9 mouse cellular contexts compared by ENCODE assay signal in genomic region chr17:27106745-27107144, GRCm38 (mm10). TPM values are rescaled to one million over a fixed set of nuclear protein-coding genes. Genes with fewer than 3 reads are reported as not detected.
DNase-seq lines count a peak whose midpoint lies in the region; ATAC-seq and TF ChIP-seq lines count a peak whose summit lies in the region.
"Had no signal": no experiment of that assay in that cellular context is flagged by ENCODE, and none has a peak within 500 bp of the region (broad histone marks: within the 10 kb centered on the region; RNA-seq: fewer than 3 reads in every experiment).

No protein-coding gene starts in this region.

- DNase-seq in kidney, postnatal 0 days (ENCODE audit: low spot score) = peak; percentile 49
- DNase-seq in kidney, adult 8-10 months = no peak
- peak; percentile 36 for DNase-seq in mesoderm, embryonic 11.5 days (ENCODE audit: low read depth, low spot score)
- no peak for DNase-seq in layer of hippocampus, adult 11-12 months (ENCODE audit: low spot score)
- DNase-seq: adrenal gland, adult 2 months had no signal

- 87% methylated on average over 9 of the region's 9 CpGs for WGBS in kidney, postnatal 0 days

- no peak overlapping the region for H3K9ac ChIP-seq in kidney, postnatal 0 days (ENCODE audit: low read depth, low read length)
- H3K9ac ChIP-seq: lung, embryonic 15.5 days had no signal

- H3K9me3 ChIP-seq in kidney, postnatal 0 days (replicated peaks; ENCODE audit: low read length) = no peaks in the 10 kb centered on the region
- no peaks in the 10 kb centered on the region for H3K9me3 ChIP-seq in E14TG2a.4 (ENCODE audit: low read length)
- H3K9me3 ChIP-seq: lung, embryonic 15.5 days had no signal

- no peak overlapping the region for H3K4me2 ChIP-seq in kidney, postnatal 0 days (ENCODE audit: low read length)
- H3K4me2 ChIP-seq: lung, embryonic 15.5 days had no signal

- no peak overlapping the region for H3K27ac ChIP-seq in kidney, postnatal 0 days
- H3K27ac ChIP-seq in bone marrow macrophage, adult 2 months (ENCODE audit: insufficient read depth, low read depth, low read length) = no peak overlapping the region
- H3K27ac ChIP-seq: lung, embryonic 15.5 days had no signal

- no peak overlapping the region for H3K4me3 ChIP-seq in kidney, postnatal 0 days (replicated peaks; ENCODE audit: low read depth, low read length)
- no peak overlapping the region for H3K4me3 ChIP-seq in E14TG2a.4 (replicated peaks; ENCODE audit: low read length)
- H3K4me3 ChIP-seq in bone marrow macrophage, adult 2 months (ENCODE audit: insufficient read depth, low read length) = no peak overlapping the region
- H3K4me3 ChIP-seq: lung, embryonic 15.5 days had no signal

- no peaks in the 10 kb centered on the region for H3K4me1 ChIP-seq in kidney, postnatal 0 days (replicated peaks; ENCODE audit: insufficient read depth, low read length)
- H3K4me1 ChIP-seq in E14TG2a.4 (replicated peaks; ENCODE audit: low read depth, low read length) = peaks cover 56% of the 10 kb centered on the region
- no peaks in the 10 kb centered on the region for H3K4me1 ChIP-seq in bone marrow macrophage, adult 2 months (ENCODE audit: control insufficient read depth, insufficient read depth, low read length)

- H3K36me3 ChIP-seq in kidney, postnatal 0 days (ENCODE audit: insufficient read depth, low read length) = peaks cover 33% of the 10 kb centered on the region
- peaks cover 87% of the 10 kb centered on the region for H3K36me3 ChIP-seq in E14TG2a.4 (ENCODE audit: insufficient read depth, low read length)
- H3K36me3 ChIP-seq: lung, embryonic 15.5 days had no signal

- H3K27me3 ChIP-seq in kidney, postnatal 0 days (ENCODE audit: insufficient read depth, low read length) = no peaks in the 10 kb centered on the region
- H3K27me3 ChIP-seq in E14TG2a.4 (ENCODE audit: insufficient read depth, low read length) = no peaks in the 10 kb centered on the region
- H3K27me3 ChIP-seq: lung, embryonic 15.5 days had no signal

- no peak for ATAC-seq in kidney, postnatal 0 days (replicated peaks; ENCODE audit: low FRiP score, low read depth)
- no peak for ATAC-seq in megakaryocyte, adult 5-6 weeks (ENCODE audit: poor library complexity, severe bottlenecking)

- TF ChIP-seq CTCF in kidney, postnatal 0 days (IDR thresholded peaks at IDR 0.05; ENCODE audit: low read depth) = peak; percentile 63
- peak; percentile 61 for TF ChIP-seq CTCF in E14TG2a.4 (conservative IDR thresholded peaks at IDR 0.05; ENCODE audit: low read length)
- 0 out of 2 replicates have a peak, but pooled peaks have one; percentile 21 for TF ChIP-seq CTCF in bone marrow macrophage, adult 2 months (IDR thresholded peaks at IDR 0.05; ENCODE audit: low read depth, low read length)

- TF ChIP-seq POLR2A in bone marrow macrophage, adult 2 months (IDR thresholded peaks at IDR 0.05; ENCODE audit: borderline replicate concordance, low read depth, low read length) = no peak

RNA-seq across cellular contexts. Expression of gene Uqcc2, which starts 27.0 kb away (rescaled TPM):
- polyA plus RNA-seq in kidney, postnatal 0 days (2015; fragmentation: Nextera tagmentation; extraction: Ambion mirVana) = 286 and 315 TPM in 2 replicates
- 75.5 and 91.6 TPM in 2 replicates for polyA plus RNA-seq in bone marrow macrophage, adult 2 months (2012; ENCODE audit: insufficient read depth, insufficient read length, missing spikeins)
- 92.0 and 94.4 TPM in 2 replicates for total RNA-seq in megakaryocyte, adult 5-6 weeks (2015)
- 88.7 and 110 TPM in 2 replicates for total RNA-seq in megakaryocyte, adult 5-6 weeks (2017)

RNA-seq across cellular contexts. Expression of gene Itpr3, which starts 49.6 kb away (rescaled TPM):
- polyA plus RNA-seq in kidney, postnatal 0 days (2015; fragmentation: Nextera tagmentation; extraction: Ambion mirVana) = 4.1 and 4.2 TPM in 2 replicates
- polyA plus RNA-seq in bone marrow macrophage, adult 2 months (2012; ENCODE audit: insufficient read depth, insufficient read length, missing spikeins) = 3.1 and 3.5 TPM in 2 replicates
- total RNA-seq in megakaryocyte, adult 5-6 weeks (2015) = 5.9 and 6.2 TPM in 2 replicates
- total RNA-seq in megakaryocyte, adult 5-6 weeks (2017) = 10.9 and 12.2 TPM in 2 replicates

Comparison
In these comparisons a context has a peak if more than half of its experiments do, and no peak if none do; other contexts are left out.
1. DNase-seq: peak in kidney, postnatal 0 days (single experiment) and mesoderm, embryonic 11.5 days (single experiment); none in kidney, adult 8-10 months (0 of 2) and layer of hippocampus, adult 11-12 months (single experiment).
2. Peak in every context shown above with its lines, with median percentiles within 50 percentile points of each other: CTCF ChIP-seq.